Mouse (Mus musculus) liver, embryonic 13.5 days (tissue): ENCODE results near the gene 2810021J22Rik. TPM values are rescaled to one million over a fixed set of nuclear protein-coding genes. Genes with fewer than 3 reads are reported as not detected.
"Not testable (repeated sequence)": the region's sequence is repeated elsewhere in the genome, so short reads cannot be mapped to it uniquely, and the experiment has no call there.

ENCODE experiments used
- ATAC-seq: fragments of 200-750 bp; cut with Nextera tagmentation; 2 replicates; pipeline ENCODE4 v1.8.0; 2017; ENCODE audit warnings: low read depth, mild to moderate bottlenecking, moderate number of reproducible peaks, moderate library complexity
- DNase-seq: peaks from one replicate; pipeline ENCODE4 v3.0.0; 2022
- H3K27ac ChIP-seq: fragments of 300-500 bp; sonication (generic); 2 replicates; pipeline ENCODE4 v1.5.1; 2015; ENCODE audit warnings: moderate library complexity, mild to moderate bottlenecking, inconsistent platforms
- H3K27me3 ChIP-seq: fragments of 300-500 bp; sonication (generic); 2 replicates; pipeline ENCODE4 v1.6.1; 2015; ENCODE audit warnings: mild to moderate bottlenecking, inconsistent platforms
- H3K36me3 ChIP-seq: fragments of 300-500 bp; sonication (generic); 2 replicates; pipeline ENCODE4 v1.6.1; 2015; ENCODE audit warnings: mild to moderate bottlenecking, inconsistent platforms
- H3K4me1 ChIP-seq: fragments of 300-500 bp; sonication (generic); replicated peaks from 2 replicates; pipeline ENCODE4 v1.6.1; 2015; ENCODE audit warnings: inconsistent platforms
- H3K4me2 ChIP-seq: fragments of 300-500 bp; sonication (generic); 2 replicates; pipeline ENCODE4 v1.6.1; 2015; ENCODE audit warnings: inconsistent platforms, mild to moderate bottlenecking, moderate library complexity
- H3K4me3 ChIP-seq: fragments of 300-500 bp; sonication (generic); replicated peaks from 2 replicates; pipeline ENCODE4 v1.5.1; 2015; ENCODE audit warnings: mild to moderate bottlenecking, inconsistent platforms
- H3K9ac ChIP-seq: fragments of 300-500 bp; sonication (generic); 2 replicates; pipeline ENCODE4 v1.6.1; 2015; ENCODE audit warnings: mild to moderate bottlenecking, inconsistent platforms
- H3K9me3 ChIP-seq: fragments of 300-500 bp; sonication (generic); replicated peaks from 2 replicates; pipeline ENCODE4 v1.6.1; 2016; ENCODE audit warnings: inconsistent platforms
- WGBS: fragments of 180-500 bp; shearing (Covaris S2); methylation state at CpG from one replicate; pipeline ENCODE4 v1.1.7; 2015; ENCODE audit not compliant: insufficient replicate concordance; 5-methylcytosine and 5-hydroxymethylcytosine counted together
- polyA plus RNA-seq: library from polyadenylated mRNA; unstranded; fragments of >200 nt; fragmentation: Nextera tagmentation; extraction: Ambion mirVana; gene quantifications from 2 replicates; pipeline ENCODE4 v1.2.1, GENCODE M21; 2015

Gene 2810021J22Rik
- polyA plus RNA-seq = 2.3 and 3.0 TPM in 2 replicates

DNA sequence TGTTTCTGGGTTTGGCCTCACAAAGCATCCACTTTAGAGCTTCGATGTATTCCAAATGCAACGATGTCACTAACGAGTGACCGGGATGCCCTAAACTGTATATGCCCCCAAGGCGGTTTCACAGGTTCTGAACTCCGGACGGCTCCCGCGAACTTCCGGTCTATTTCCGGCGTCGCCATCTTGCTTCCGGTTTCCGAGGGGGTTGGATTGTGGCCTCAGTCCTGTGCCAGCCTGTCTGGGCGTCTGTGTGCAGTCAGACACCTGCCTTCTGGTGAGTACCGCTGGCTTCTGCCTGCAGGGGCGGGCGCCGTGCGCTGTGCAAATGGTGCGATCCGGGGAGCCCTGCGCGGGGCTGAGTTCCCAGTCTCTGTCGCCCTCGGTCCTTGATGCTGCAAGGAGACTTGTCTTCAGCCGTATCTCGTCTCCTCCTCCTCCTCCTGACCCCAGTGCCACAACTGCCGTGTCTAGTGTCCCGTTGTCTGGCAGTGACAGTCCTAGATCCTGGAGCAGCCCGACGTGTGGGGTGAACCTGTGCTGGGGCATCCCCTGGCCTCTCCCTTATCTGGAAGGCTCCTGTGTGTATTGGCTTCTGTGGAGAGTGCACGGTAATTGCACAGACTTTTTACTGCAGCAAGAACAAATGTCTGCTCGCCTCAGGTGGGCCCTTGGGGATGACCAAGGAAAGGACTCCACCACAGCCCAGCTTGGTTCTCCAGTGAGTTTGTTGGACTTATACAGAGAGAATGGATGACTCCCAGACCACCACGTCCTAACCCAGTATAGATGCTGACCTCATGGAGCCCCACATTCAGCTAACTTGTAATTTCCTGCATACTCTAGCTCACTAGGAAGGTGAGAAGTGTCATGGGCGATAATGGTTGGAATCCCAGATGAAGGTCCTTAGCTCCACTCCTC lies at the start of gene 2810021J22Rik:
TSS of gene 2810021J22Rik (plus strand) at position 178 of the 915 bp plus-strand sequence.
- DNase-seq = peak; percentile 79
- Histone ChIP-seq H3K9ac (peak within 1 kb of the TSS; percentile 88), H3K27ac (peak within 1 kb of the TSS; percentile 92), H3K27me3 (0 out of 2 replicates have a peak, but pooled peaks cover 5% of the 10 kb centered on the region), H3K4me1 (peaks cover 15% of the 10 kb centered on the region), H3K36me3 (peaks cover 26% of the 10 kb centered on the region), H3K4me3 (peak within 1 kb of the TSS; percentile 81), H3K9me3 (no peaks in the 10 kb centered on the region), H3K4me2 (peak within 1 kb of the TSS; percentile 84)
- 1% methylated on average over 37 of the region's 37 CpGs for WGBS
- peak; percentile 93 for ATAC-seq

DNA sequence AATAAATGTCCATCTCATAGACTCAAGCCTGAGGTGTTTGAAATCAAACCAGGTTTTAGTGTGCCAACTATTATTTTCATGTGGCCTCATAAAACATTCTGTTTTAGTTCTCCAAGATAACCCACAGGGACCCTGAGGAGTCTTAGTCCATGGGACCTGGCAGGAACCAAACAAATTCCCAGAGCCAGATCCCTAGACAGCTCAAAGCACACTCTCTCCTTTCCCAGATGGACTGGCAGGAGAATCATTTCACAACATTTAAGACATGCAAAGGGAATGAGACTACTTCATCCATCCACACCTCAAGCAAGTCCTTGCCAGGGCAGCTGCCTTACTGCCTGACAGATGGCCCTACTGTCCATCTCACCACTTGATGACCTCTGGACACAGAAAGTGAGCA lies 38.1 kb upstream of the 2810021J22Rik start, which contains the start of gene Olfr312:
TSS of gene Olfr312 (plus strand) at position 301 of the 400 bp plus-strand sequence.
- H3K4me2 ChIP-seq, H3K9ac ChIP-seq, H3K9me3 ChIP-seq, ATAC-seq, H3K4me1 ChIP-seq, DNase-seq, H3K27me3 ChIP-seq, H3K36me3 ChIP-seq, H3K27ac ChIP-seq, H3K4me3 ChIP-seq: not testable (repeated sequence)

DNA sequence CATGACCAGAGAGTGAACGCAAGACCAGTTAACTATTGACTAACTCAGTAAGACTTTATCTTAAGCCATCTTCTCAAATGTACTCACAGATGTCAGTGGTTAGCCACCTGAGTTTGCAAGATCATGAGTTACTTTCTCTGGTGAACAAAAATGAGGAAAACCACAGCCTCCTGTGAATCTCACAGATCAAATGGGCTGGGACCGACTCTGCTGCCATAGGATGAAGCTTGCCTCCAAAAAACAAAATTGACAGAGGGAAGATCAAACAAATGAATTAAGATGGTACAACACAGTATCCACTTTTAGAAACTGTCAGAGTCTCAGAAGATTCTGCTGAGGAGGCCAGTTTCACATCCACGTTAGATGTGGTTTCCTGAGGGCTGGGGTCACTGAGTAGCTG lies 37.3 kb upstream of the 2810021J22Rik start:
- Histone ChIP-seq H3K9ac (no peak overlapping the region), H3K4me1 (no peaks in the 10 kb centered on the region), H3K4me3 (no peak overlapping the region), H3K27me3 (no peaks in the 10 kb centered on the region), H3K4me2 (no peak overlapping the region), H3K36me3 (no peaks in the 10 kb centered on the region), H3K9me3 (no peaks in the 10 kb centered on the region), H3K27ac (no peak overlapping the region)
- DNase-seq (no peak), ATAC-seq (no peak)
- 45% methylated on average over 3 of the region's 3 CpGs for WGBS

DNA sequence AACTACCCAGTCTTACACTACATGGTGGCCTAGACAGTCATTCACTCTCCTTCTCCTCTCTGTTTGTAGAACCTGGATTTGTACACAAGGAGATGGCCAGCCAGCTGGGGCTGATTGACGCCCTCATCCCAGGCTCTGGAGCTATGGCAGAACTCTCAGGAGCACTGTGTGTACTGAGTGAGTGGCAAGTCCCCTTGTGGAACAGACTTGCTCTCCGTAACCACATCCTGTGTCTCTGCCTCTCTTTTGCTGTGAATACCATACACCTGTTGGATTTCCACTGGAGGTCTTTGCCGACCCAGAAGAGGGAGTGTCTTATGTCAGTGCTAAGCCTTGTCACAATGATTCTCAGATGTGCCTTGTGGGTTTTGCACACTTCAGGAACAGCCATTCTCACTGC lies 34.5 kb upstream of the 2810021J22Rik start:
- 61% methylated on average over 3 of the region's 3 CpGs for WGBS
- not testable (repeated sequence) for ATAC-seq, H3K4me3 ChIP-seq, H3K27me3 ChIP-seq, H3K27ac ChIP-seq, H3K4me2 ChIP-seq, H3K9ac ChIP-seq, H3K36me3 ChIP-seq, H3K4me1 ChIP-seq, H3K9me3 ChIP-seq, DNase-seq

DNA sequence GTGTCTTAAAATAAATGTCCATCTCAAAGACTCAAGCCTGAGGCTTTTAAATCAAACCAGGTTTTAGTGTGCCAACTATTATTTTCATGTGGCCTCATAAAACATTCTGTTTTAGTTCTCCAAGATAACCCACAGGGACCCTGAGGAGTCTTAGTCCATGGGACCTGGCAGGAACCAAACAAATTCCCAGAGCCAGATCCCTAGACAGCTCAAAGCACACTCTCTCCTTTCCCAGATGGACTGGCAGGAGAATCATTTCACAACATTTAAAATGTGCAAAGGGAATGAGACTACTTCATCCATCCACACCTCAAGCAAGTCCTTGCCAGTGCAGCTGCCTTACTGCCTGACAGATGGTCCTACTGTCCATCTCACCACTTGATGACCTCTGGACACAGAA lies 28.1 kb upstream of the 2810021J22Rik start, which contains the start of gene Olfr311:
TSS of gene Olfr311 (plus strand) at position 301 of the 400 bp plus-strand sequence.
- not testable (repeated sequence) for H3K4me2 ChIP-seq, H3K27me3 ChIP-seq, ATAC-seq, DNase-seq, H3K4me1 ChIP-seq, H3K27ac ChIP-seq, H3K9ac ChIP-seq, H3K4me3 ChIP-seq, H3K36me3 ChIP-seq, H3K9me3 ChIP-seq

DNA sequence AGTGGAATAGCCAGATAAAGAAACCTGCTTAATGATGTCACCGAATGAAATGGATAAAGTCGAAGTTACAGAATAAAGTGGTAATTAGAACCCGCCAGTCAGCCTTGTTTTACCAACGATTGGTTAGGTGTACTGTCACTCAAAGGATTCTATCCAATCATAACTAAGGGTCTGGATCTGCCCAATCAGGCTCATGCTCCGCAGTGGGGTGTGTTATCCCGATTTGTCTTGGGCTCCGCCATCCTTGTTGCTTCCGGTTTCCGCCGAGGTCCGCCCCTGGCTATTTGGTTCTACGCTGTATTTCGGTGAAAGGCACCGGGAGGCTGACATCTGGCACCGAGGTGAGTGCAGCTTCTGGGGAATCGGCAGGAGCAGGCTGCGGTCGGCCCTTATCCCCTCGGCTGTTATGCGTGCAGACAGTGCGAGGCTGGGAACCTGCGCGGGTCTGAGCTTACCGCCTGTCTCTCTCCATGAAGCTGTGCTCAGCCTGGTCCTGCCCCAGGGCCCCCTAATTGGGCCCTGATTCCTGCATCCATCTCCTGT lies 20.0 kb upstream of the 2810021J22Rik start, which contains the start of gene Gm12258:
TSS of gene Gm12258 (plus strand) at position 240 of the 543 bp plus-strand sequence.
- Histone ChIP-seq H3K4me3 (peak within 1 kb of the TSS; percentile 77), H3K36me3 (peaks cover 15% of the 10 kb centered on the region), H3K27me3 (no peaks in the 10 kb centered on the region), H3K27ac (peak within 1 kb of the TSS; percentile 75), H3K4me2 (peak within 1 kb of the TSS; percentile 88), H3K9ac (peak within 1 kb of the TSS; percentile 85), H3K4me1 (peaks cover 12% of the 10 kb centered on the region), H3K9me3 (no peaks in the 10 kb centered on the region)
- peak; percentile 92 for DNase-seq
- ATAC-seq = peak; percentile 100
- under 1% methylated on average over 24 of the region's 24 CpGs for WGBS

DNA sequence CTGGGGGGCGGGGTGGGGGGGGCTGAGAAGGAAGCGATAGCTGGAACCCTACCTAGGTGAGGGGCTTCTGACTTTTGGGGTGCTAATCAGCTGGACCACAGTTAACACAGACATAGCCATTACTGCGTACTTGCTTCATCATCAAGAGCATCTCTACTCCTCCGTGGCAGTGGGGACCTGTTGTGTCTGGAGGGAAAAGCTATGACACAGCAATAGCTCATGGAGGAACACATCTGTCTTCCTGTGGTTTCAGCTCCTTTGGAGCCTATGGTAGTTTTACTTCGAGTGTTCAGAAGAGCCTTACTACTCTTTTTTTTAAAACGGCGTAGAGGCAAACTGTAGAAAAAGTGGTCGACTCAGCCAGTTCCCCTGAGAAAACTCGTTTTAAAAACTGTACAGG lies 19.4 kb upstream of the 2810021J22Rik start:
- peak overlapping the region; percentile 75 for H3K27ac ChIP-seq
- H3K9ac ChIP-seq = peak overlapping the region; percentile 85
- peaks cover 12% of the 10 kb centered on the region for H3K4me1 ChIP-seq
- H3K27me3 ChIP-seq = no peaks in the 10 kb centered on the region
- ATAC-seq = 0 out of 2 replicates have a peak, but pooled peaks have one; percentile 11
- peak overlapping the region; percentile 88 for H3K4me2 ChIP-seq
- no peak for DNase-seq
- whole genome bisulfite sequencing = 23% methylated on average over 9 of the region's 9 CpGs
- H3K36me3 ChIP-seq = peaks cover 21% of the 10 kb centered on the region
- peak overlapping the region; percentile 77 for H3K4me3 ChIP-seq
- no peaks in the 10 kb centered on the region for H3K9me3 ChIP-seq

DNA sequence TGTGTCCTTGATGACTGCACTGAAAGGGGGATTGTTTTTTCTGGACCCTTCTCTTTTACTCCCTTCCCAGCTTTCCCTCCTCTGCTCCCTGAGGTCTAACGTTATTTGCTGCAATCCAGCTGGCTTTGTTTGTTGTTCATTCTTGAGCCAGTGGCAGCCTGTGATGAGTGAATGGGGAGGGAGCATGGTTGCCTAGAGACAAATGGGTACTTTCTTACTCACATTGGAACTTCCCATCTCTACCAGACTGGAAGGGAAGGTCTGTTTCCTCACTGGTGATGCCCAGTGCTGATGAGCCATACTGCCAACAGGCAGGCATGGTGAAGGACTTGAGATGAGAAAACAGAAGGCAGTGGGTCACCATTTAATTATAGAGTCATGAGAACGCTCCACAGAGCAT lies 17.3 kb upstream of the 2810021J22Rik start:
- H3K4me2 ChIP-seq = no peak overlapping the region
- no peak for ATAC-seq
- H3K27me3 ChIP-seq = no peaks in the 10 kb centered on the region
- WGBS = 61% methylated on average over 2 of the region's 2 CpGs
- H3K4me3 ChIP-seq = no peak overlapping the region
- DNase-seq = no peak
- H3K27ac ChIP-seq = no peak overlapping the region
- no peak overlapping the region for H3K9ac ChIP-seq
- H3K9me3 ChIP-seq = no peaks in the 10 kb centered on the region
- H3K36me3 ChIP-seq = peaks cover 26% of the 10 kb centered on the region
- H3K4me1 ChIP-seq = peaks cover 12% of the 10 kb centered on the region

DNA sequence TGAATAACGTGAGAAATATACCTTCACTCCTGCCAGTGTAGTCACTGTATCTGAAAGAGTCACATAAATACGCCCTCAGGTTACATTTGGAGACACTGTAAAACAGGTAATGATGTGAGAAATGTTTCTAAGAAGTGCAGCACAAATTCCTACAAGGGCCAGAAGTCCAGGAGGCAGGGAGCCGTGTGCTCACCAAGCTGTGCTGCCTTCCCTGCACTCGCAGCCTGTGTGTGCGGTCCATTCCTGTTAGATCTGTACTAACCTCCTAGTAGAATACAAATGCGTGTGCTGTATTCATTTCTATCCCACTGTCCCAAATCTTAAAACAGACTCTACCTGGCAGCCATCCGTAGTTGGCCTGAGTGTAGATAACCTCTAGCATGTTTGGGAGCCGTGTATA lies 6.3 kb upstream of the 2810021J22Rik start:
- Histone ChIP-seq H3K4me1 (no peaks in the 10 kb centered on the region), H3K9me3 (peaks cover 10% of the 10 kb centered on the region; the same call in 1 of the 2 replicates), H3K27ac (no peak overlapping the region), H3K9ac (no peak overlapping the region), H3K4me3 (no peak overlapping the region), H3K36me3 (peaks cover 51% of the 10 kb centered on the region), H3K27me3 (0 out of 2 replicates have a peak, but pooled peaks cover 5% of the 10 kb centered on the region), H3K4me2 (no peak overlapping the region)
- WGBS = 84% methylated on average over 8 of the region's 8 CpGs
- ATAC-seq (no peak), DNase-seq (no peak)

DNA sequence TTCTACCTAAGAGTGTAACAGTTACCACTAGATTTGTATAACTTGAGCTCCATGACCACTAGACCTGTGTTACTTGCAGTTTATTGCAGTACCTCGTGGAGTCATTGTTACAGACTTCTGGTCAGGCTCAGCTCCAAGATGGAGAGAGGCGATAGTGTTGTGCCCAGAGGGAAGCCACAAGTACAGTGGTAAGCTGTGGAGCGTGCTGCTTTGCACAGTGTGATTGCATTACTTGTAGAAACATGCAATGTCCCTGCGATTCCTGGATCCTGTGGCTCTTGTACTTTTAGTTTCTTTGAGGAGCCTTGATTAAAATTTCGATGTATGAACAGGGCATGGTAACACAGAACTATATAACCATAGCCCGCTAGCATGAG lies 926 bp downstream of the 2810021J22Rik start:
- H3K4me2 ChIP-seq = peak overlapping the region; percentile 84
- H3K4me1 ChIP-seq = peaks cover 15% of the 10 kb centered on the region
- H3K9ac ChIP-seq = peak overlapping the region; percentile 88
- H3K36me3 ChIP-seq = peaks cover 26% of the 10 kb centered on the region
- no peaks in the 10 kb centered on the region for H3K9me3 ChIP-seq
- WGBS = 63% methylated on average over 6 of the region's 6 CpGs
- H3K27me3 ChIP-seq = 0 out of 2 replicates have a peak, but pooled peaks cover 5% of the 10 kb centered on the region
- DNase-seq (no peak), ATAC-seq (no peak)
- H3K27ac ChIP-seq = peak overlapping the region; percentile 92
- peak overlapping the region; percentile 81 for H3K4me3 ChIP-seq

DNA sequence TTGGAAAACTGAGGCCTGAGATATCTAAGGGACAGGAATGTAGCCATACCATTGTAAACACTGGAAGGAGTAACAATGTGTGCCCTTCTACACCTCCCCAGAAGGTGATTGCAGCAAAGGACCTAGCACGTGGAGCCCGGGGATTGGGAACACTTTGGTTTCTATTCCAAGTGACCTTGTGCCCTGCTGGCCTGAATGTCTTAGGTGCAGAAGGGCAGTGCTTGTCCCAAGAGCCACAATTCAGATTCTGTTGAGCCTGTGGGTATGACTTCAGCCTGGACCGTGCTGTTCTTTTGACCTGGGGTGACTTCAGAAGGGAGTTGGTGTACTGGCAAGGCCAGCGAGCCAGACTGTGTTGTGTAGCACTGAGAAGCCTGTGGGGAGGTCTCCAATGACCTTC lies 3.9 kb downstream of the 2810021J22Rik start:
- Histone ChIP-seq H3K4me3 (no peak overlapping the region), H3K9ac (no peak overlapping the region), H3K9me3 (no peaks in the 10 kb centered on the region), H3K36me3 (peaks cover 29% of the 10 kb centered on the region), H3K27ac (no peak overlapping the region), H3K4me2 (no peak overlapping the region), H3K27me3 (no peaks in the 10 kb centered on the region), H3K4me1 (peaks cover 15% of the 10 kb centered on the region)
- WGBS = 87% methylated on average over 4 of the region's 4 CpGs
- no peak for ATAC-seq
- no peak for DNase-seq
